Mouse (Mus musculus) heart, embryonic 13.5 days (tissue): Measurements from ENCODE around the gene Ptprm. TPM values are rescaled to one million over a fixed set of nuclear protein-coding genes. Genes with fewer than 3 reads are reported as not detected.

Experiments
- ATAC-seq: fragments of 200-750 bp; cut with Nextera tagmentation; 2 replicates; pipeline ENCODE4 v1.8.0; 2017; ENCODE audit warnings: moderate TSS enrichment; ENCODE audit not compliant: insufficient number of reproducible peaks, low FRiP score, low TSS enrichment; ENCODE audit errors: extremely low read depth
- H3K27ac ChIP-seq: fragments of 300-500 bp; sonication (generic); replicated peaks from 2 replicates; pipeline ENCODE4 v1.5.1; 2015; ENCODE audit warnings: moderate library complexity, mild to moderate bottlenecking, inconsistent platforms
- H3K27me3 ChIP-seq: fragments of 300-500 bp; sonication (generic); replicated peaks from 2 replicates; pipeline ENCODE4 v1.6.1; 2015; ENCODE audit warnings: mild to moderate bottlenecking, inconsistent platforms
- H3K36me3 ChIP-seq: fragments of 300-500 bp; sonication (generic); 2 replicates; pipeline ENCODE4 v1.6.1; 2015; ENCODE audit warnings: mild to moderate bottlenecking, inconsistent platforms
- H3K4me1 ChIP-seq: fragments of 300-500 bp; sonication (generic); 2 replicates; pipeline ENCODE4 v1.6.1; 2015; ENCODE audit warnings: inconsistent platforms
- H3K4me2 ChIP-seq: fragments of 300-500 bp; sonication (generic); 2 replicates; pipeline ENCODE4 v1.6.1; 2015; ENCODE audit warnings: inconsistent platforms, mild to moderate bottlenecking, moderate library complexity
- H3K4me3 ChIP-seq: fragments of 300-500 bp; sonication (generic); 2 replicates; pipeline ENCODE4 v1.5.1; 2015; ENCODE audit warnings: moderate library complexity, mild to moderate bottlenecking, inconsistent platforms
- H3K9ac ChIP-seq: fragments of 300-500 bp; sonication (generic); 2 replicates; pipeline ENCODE4 v1.6.1; 2015; ENCODE audit warnings: inconsistent platforms, mild to moderate bottlenecking, moderate library complexity
- H3K9me3 ChIP-seq: fragments of 300-500 bp; sonication (generic); 2 replicates; pipeline ENCODE4 v1.6.1; 2016; ENCODE audit warnings: inconsistent platforms
- WGBS: fragments of 180-500 bp; shearing (Covaris S2); methylation state at CpG from one replicate; pipeline ENCODE4 v1.1.7; 2015; ENCODE audit warnings: mixed read lengths; 5-methylcytosine and 5-hydroxymethylcytosine counted together
- polyA plus RNA-seq: library from polyadenylated mRNA; unstranded; fragments of >200 nt; fragmentation: Nextera tagmentation; extraction: Ambion mirVana; gene quantifications from 2 replicates; pipeline ENCODE4 v1.2.1, GENCODE M21; 2015

Gene Ptprm
- polyA plus RNA-seq, 1 experiment from 2014 or later: 12.7 TPM

DNA sequence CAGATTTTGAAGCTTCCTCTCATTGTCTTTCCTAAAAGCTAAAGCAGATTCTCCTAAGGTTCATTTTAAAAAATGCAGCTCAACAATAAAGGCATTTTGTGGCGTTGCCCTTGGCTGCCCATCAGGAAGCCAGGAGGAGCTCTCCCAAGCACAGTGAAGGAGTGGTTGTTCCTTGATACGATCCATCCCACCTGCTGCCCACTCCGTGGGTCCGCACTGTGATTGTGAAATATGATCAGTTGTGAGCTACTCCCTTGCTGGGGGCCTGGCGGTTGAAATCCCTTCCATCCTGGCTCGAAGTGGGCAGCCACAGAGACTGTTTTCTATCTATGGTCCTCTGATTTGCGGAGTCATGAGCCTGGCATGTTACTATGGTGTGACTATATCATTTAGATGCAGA lies 610.9 kb downstream of the Ptprm start:
- no peak overlapping the region for H3K9ac ChIP-seq
- WGBS: 67% methylated on average over 7 of the region's 7 CpGs
- no peaks in the 10 kb centered on the region for H3K9me3 ChIP-seq
- no peak overlapping the region for H3K4me2 ChIP-seq
- H3K27ac ChIP-seq: no peak overlapping the region
- H3K4me3 ChIP-seq: no peak overlapping the region
- H3K4me1 ChIP-seq: peaks cover 8% of the 10 kb centered on the region
- no peaks in the 10 kb centered on the region for H3K27me3 ChIP-seq
- ATAC-seq: no peak
- H3K36me3 ChIP-seq: 0 out of 2 replicates have a peak, but pooled peaks cover 3% of the 10 kb centered on the region

DNA sequence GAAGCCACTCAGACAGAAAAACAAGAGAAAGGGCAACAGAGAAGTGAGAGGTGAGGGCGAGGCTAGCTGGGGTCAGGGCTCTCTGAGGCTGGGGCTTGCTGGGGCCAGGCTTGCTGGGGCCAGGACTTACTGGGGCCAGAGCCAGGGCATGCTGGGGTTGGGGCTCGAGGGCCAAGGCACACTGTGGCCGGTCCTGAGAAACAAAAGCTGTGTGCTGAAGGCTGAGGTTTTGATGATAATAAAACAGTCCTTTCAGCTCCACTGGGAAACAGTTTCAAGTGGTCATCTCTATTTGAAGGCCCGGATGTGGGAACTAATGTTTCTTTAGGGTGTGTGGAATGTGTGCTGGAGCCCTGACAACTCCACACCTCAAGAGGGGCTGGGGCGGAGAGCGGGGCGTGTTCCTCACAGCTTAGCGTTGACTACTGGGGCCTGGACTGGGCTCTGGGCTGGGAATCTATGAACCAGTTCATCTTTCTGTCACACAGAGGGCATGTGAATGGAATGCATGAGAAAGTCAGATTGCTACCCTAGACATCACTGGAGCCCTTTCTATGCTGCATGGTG lies 615.4 kb downstream of the Ptprm start:
- no peaks in the 10 kb centered on the region for H3K27me3 ChIP-seq
- H3K4me2 ChIP-seq: no peak overlapping the region
- no peak overlapping the region for H3K4me3 ChIP-seq
- 0 out of 2 replicates have a peak, but pooled peaks cover 3% of the 10 kb centered on the region for H3K36me3 ChIP-seq
- no peaks in the 10 kb centered on the region for H3K9me3 ChIP-seq
- H3K27ac ChIP-seq: peak overlapping the region; percentile 66; the same call in 1 of the 2 replicates
- ATAC-seq: no peak
- H3K4me1 ChIP-seq: peaks cover 23% of the 10 kb centered on the region
- 35% methylated on average over 8 of the region's 8 CpGs for WGBS
- no peak overlapping the region for H3K9ac ChIP-seq

GRCm38 (mm10) chr17:66738331-66738730 lies 615.9 kb downstream of the Ptprm start:
- Histone ChIP-seq H3K4me3 (no peak overlapping the region), H3K9me3 (no peaks in the 10 kb centered on the region), H3K36me3 (0 out of 2 replicates have a peak, but pooled peaks cover 3% of the 10 kb centered on the region), H3K27ac (peak overlapping the region; percentile 66; the same call in 1 of the 2 replicates), H3K27me3 (no peaks in the 10 kb centered on the region), H3K4me1 (peaks cover 23% of the 10 kb centered on the region), H3K9ac (no peak overlapping the region), H3K4me2 (no peak overlapping the region)
- WGBS: 76% methylated on average over 6 of the region's 6 CpGs
- ATAC-seq: no peak

DNA sequence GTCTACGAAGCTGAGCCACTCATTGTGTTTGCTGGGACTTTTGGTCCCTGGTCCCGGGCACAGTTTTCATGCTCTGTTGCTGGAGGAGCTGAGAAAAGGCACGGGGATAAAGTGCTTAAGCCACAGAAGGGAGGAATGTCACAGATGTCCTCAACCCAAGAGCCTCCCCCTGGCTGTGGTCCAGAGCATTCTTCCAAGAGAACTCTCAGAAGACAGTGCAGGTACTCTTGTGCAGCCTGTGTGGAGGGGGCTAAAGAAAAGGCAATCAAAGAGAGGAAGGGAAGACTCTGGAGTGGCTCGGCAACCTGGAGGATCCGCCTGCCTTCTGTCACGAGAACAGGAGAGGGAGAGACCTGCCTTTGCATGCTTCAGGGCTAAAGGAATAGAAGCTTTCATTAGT lies 617.8 kb downstream of the Ptprm start:
- H3K9me3 ChIP-seq: no peaks in the 10 kb centered on the region
- H3K4me1 ChIP-seq: peaks cover 23% of the 10 kb centered on the region
- no peak overlapping the region for H3K9ac ChIP-seq
- ATAC-seq: no peak
- H3K4me3 ChIP-seq: no peak overlapping the region
- H3K27me3 ChIP-seq: no peaks in the 10 kb centered on the region
- H3K27ac ChIP-seq: no peak overlapping the region
- peak overlapping the region; percentile 24 for H3K4me2 ChIP-seq
- H3K36me3 ChIP-seq: no peaks in the 10 kb centered on the region
- 41% methylated on average over 6 of the region's 6 CpGs for WGBS

GRCm38 (mm10) chr17:66733541-66733940 lies 620.7 kb downstream of the Ptprm start:
- Histone ChIP-seq H3K27me3 (no peaks in the 10 kb centered on the region), H3K36me3 (no peaks in the 10 kb centered on the region), H3K4me3 (no peak overlapping the region), H3K4me1 (peaks cover 15% of the 10 kb centered on the region), H3K4me2 (no peak overlapping the region), H3K9me3 (no peaks in the 10 kb centered on the region), H3K9ac (no peak overlapping the region), H3K27ac (no peak overlapping the region)
- no peak for ATAC-seq
- 85% methylated on average over 12 of the region's 12 CpGs for WGBS

DNA sequence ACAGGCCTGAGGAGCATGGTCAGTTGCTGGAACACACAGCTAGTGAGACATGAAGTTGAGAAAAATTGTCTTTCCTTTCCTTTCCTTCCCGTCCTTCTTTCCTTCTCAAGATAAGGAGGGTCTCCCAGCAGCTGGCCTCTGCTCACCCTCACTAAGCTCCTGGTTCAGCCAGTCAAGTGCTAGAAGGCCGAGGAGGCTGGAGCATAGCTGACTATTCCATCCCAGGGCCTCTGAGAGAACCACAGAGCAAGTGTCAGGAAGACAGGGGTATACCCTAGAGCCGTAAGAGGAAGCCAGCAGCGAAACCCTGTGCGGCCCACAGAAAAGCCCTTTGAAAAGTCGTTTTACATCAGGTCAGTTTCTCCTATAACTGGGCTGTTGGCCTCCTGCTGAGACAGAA lies 624.3 kb downstream of the Ptprm start:
- Histone ChIP-seq H3K9me3 (no peaks in the 10 kb centered on the region), H3K27me3 (no peaks in the 10 kb centered on the region), H3K4me2 (no peak overlapping the region), H3K36me3 (no peaks in the 10 kb centered on the region), H3K9ac (no peak overlapping the region), H3K27ac (no peak overlapping the region), H3K4me1 (no peaks in the 10 kb centered on the region), H3K4me3 (no peak overlapping the region)
- no peak for ATAC-seq
- 63% methylated on average over 6 of the region's 6 CpGs for WGBS

DNA sequence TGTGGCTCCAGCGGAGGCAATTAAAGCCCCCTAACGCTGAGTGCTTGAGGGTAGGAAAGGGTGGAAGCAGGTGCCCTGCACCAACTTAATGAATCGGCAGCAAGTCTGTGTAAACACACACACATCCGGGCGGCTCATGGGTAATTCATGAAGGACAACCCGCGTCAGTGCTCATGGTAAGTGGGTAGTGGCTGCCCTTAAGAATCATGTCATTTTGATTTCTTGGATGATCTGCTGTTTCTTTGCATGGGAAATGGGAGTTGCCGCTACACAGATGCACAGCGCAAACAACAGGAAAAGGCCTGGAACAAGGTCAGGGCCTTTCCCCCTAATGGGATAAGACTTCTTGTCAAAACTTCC lies 633.3 kb downstream of the Ptprm start:
- H3K9me3 ChIP-seq: no peaks in the 10 kb centered on the region

DNA sequence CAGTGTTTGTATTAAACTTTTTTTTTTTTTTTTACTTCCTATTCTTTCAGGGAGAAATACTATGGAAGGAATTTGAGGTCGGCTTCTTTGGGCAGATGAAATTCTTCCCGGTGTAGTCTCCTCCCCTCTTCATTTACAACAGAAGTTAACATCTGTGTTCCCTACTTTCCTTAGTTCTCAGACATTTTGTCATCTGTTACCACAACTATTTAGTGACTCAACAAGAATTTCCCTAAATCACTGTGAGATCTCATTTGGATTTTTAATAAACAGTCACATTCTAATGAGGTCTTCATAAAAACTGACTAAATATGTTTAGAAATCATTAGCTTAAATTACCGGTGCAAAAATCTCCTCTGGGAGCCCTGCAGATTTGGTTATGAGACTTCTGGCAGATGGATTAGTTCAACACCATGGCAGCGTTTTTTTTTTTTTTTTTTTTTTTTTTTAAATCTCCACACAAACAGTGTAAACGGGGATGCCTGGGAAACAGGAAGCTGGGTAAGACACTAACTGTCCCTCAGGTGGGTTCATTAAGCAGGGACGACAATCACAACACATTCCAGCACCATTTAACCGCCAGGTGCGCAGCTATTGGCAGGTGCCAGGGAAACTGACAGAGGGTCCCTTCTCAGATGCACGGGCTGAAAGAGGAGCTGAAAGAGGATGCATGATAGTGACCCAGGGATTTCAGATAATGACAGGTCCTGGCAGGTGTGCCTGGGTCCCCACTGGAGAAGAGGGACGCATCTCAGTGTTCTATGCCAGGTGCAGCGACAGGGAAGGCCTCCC lies 633.9 kb downstream of the Ptprm start:
- Histone ChIP-seq H3K9me3 (no peaks in the 10 kb centered on the region), H3K36me3 (no peaks in the 10 kb centered on the region), H3K27ac (no peak overlapping the region), H3K9ac (no peak overlapping the region), H3K4me1 (no peaks in the 10 kb centered on the region), H3K4me2 (no peak overlapping the region), H3K4me3 (no peak overlapping the region), H3K27me3 (no peaks in the 10 kb centered on the region)
- no peak for ATAC-seq
- 57% methylated on average over 11 of the region's 11 CpGs for WGBS

More for the DNA sequence above, 633.3 kb downstream of the Ptprm start:
- Histone ChIP-seq H3K27ac (no peak overlapping the region), H3K9ac (no peak overlapping the region), H3K4me3 (no peak overlapping the region), H3K36me3 (no peaks in the 10 kb centered on the region), H3K4me1 (no peaks in the 10 kb centered on the region), H3K4me2 (no peak overlapping the region), H3K27me3 (no peaks in the 10 kb centered on the region)
- ATAC-seq: no peak
- WGBS: 68% methylated on average over 9 of the region's 9 CpGs

- 83% methylated on average over 9 of the region's 9 CpGs for WGBS
These were observed 641.6 kb downstream of the Ptprm start for GRCm38 (mm10) chr17:66712456-66713205.

DNA sequence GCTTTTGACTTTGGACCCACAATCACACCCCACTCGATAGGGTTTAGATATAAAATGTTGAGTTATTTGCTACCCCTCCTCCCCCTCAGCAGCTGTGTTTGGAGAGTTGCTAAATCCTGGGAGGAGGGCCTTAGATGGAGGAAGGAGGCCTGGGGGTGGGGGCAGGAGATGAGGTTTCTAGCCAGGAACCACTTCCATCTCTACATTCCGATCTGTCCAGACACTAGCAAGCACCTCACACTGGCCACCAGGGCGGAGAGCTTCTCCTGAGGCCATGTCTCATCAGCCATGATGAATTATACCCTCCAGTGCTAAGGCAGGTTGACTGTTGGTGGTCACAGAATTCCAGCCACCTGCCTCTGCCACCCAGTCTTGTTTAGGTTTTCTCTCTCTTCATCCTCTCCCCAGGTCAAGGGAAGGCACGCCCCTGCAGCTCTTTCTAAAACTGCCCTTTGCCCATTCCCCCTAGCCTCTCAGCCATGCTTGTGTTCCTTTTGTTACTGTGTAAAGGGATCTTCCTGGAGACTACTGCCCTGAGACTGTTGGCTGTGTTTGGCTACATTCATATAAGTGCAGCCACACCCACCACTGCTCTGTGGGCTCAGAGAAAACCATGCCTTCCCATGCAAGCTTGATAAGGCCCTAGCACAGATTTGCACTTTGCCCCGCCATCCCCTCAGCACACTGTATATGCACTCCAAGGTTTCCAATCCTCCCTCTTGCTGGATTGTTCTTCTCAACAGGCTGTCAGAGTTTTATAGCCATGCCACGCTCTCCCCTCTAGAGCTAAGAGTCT lies 642.8 kb downstream of the Ptprm start:
- Histone ChIP-seq H3K4me2 (no peak overlapping the region), H3K9ac (no peak overlapping the region), H3K27ac (no peak overlapping the region; the same call in 1 of the 2 replicates), H3K9me3 (no peaks in the 10 kb centered on the region), H3K4me3 (no peak overlapping the region), H3K36me3 (no peaks in the 10 kb centered on the region), H3K4me1 (peaks cover 20% of the 10 kb centered on the region), H3K27me3 (no peaks in the 10 kb centered on the region)
- no peak for ATAC-seq
- 59% methylated on average over 6 of the region's 6 CpGs for WGBS

More at GRCm38 (mm10) chr17:66712456-66713205, 641.6 kb downstream of the Ptprm start:
- no peak overlapping the region for H3K4me2 ChIP-seq
- H3K9ac ChIP-seq: no peak overlapping the region
- no peak overlapping the region for H3K4me3 ChIP-seq
- H3K27me3 ChIP-seq: no peaks in the 10 kb centered on the region
- H3K36me3 ChIP-seq: no peaks in the 10 kb centered on the region
- H3K4me1 ChIP-seq: peaks cover 16% of the 10 kb centered on the region
- H3K27ac ChIP-seq: no peak overlapping the region
- ATAC-seq: no peak
- H3K9me3 ChIP-seq: no peaks in the 10 kb centered on the region

DNA sequence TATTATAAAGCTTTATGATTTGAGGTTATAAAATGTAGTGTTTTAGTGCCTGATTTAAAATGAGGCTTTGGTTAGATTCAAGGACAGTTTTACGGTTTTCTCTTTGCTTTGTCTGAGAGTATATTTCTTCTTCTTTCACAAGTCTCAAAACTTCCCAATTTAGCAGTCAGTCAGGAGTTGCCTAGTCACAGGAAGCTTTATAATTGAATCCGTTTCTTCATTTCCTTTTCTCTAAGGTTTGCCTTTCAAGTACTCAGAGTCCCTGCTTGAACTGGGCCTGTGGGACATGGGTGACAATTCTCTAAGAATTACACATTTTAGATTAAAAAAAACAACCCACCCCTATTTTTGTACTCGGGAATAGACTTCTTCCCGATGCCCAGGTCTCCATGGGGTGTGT lies 643.7 kb downstream of the Ptprm start:
- Histone ChIP-seq H3K4me3 (no peak overlapping the region), H3K27me3 (no peaks in the 10 kb centered on the region), H3K9ac (no peak overlapping the region), H3K27ac (no peak overlapping the region; the same call in 1 of the 2 replicates), H3K4me2 (no peak overlapping the region), H3K4me1 (peaks cover 20% of the 10 kb centered on the region), H3K36me3 (no peaks in the 10 kb centered on the region), H3K9me3 (no peaks in the 10 kb centered on the region)
- 64% methylated on average over 4 of the region's 4 CpGs for WGBS
- no peak for ATAC-seq
